Mouse (Mus musculus) CD4-positive naive resting alpha-beta T cell, adult 76 days (primary cell): ENCODE data around the gene D1Pas1. TPM values are rescaled to one million over a fixed set of nuclear protein-coding genes. Genes with fewer than 3 reads are reported as not detected.

Experiments used
- total RNA-seq: library from RNA; stranded (reverse); gene quantifications from one replicate; pipeline ENCODE4 v1.2.4, GENCODE M21; 2023

D1Pas1 gene
- not detected for total RNA-seq

DNA sequence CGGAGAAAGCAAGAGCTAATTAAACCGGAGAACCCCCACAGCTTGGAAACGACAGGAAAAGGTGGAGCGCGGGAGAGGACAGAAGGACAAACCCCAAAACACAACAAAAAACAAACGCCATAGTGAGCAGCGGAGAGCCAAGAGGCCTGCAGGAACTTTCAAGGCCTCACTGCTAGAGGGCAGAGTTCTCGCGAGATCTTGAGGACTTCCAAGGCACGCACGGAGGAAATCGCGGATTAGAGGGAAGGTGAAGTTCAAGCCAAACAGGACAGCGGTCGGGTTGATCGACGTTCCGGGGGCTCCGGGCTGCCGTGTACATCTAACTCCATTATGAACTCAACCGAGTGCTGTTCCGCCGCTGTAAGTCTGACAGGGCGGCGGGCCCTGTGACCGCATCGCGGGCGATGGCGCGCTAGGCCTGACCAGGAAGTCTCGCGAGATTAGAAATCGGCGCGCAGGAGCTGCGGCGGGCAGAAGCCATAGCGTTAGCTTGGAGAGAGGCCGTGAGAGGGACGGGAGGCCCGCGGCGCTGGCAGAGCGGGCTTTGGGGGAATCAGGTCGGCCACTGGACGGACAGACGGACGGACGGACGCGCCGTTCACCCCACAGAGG lies at the start of gene D1Pas1:
Gene D1Pas1 (plus strand): TSS at position 216 of the 612 bp plus-strand sequence.

Other genes with a start within 250 kb of the D1Pas1 start
- gene Rrp15, start 218.1 kb upstream of the D1Pas1 start, total RNA-seq = 27.3 TPM
- not detected for gene Spata17, start 248.0 kb downstream of the D1Pas1 start, total RNA-seq
- 23.9 TPM for gene Gpatch2, start 248.1 kb downstream of the D1Pas1 start, total RNA-seq